Mouse (Mus musculus) CH12.LX (cell line): ENCODE data around the gene Tpk1. TPM values are rescaled to one million over a fixed set of nuclear protein-coding genes. Genes with fewer than 3 reads are reported as not detected.
A peak's percentile ranks its signal among the peaks of the same experiment; 100 is the strongest.

Experiments
- DNase-seq: peaks from one replicate; pipeline ENCODE4 v3.0.0-alpha.2; 2013; ENCODE audit errors: extremely low read depth
- H3K27ac ChIP-seq: 2 replicates; pipeline ENCODE4 v1.5.1; 2012; ENCODE audit warnings: low read depth, mild to moderate bottlenecking, control low read depth, moderate library complexity; ENCODE audit not compliant: insufficient read depth
- H3K27me3 ChIP-seq: replicated peaks from 2 replicates; pipeline ENCODE3; 2012; ENCODE audit warnings: inconsistent platforms
- H3K36me3 ChIP-seq, 2 experiments: replicated peaks in 1 of 2; 2 replicates each; pipeline versions ENCODE3 to v1.6.1; 2012; ENCODE audit warnings: inconsistent platforms in 1 of 2, low read length in 1 of 2, mild to moderate bottlenecking in 1 of 2, mixed read lengths in 1 of 2, moderate library complexity in 1 of 2; ENCODE audit not compliant: control insufficient read depth in 1 of 2, insufficient read depth in 1 of 2
- H3K4me1 ChIP-seq, 2 experiments: 2 replicates each; pipeline ENCODE4 v1.6.1; 2012; ENCODE audit warnings: inconsistent platforms in 1 of 2, moderate library complexity in 1 of 2; ENCODE audit not compliant: insufficient read depth in 2 of 2, control insufficient read depth in 1 of 2
- H3K4me2 ChIP-seq: 2 replicates; pipeline ENCODE4 v1.6.1; 2012; ENCODE audit warnings: low read depth, mild to moderate bottlenecking, control low read depth; ENCODE audit not compliant: poor library complexity, insufficient read depth, severe bottlenecking
- H3K4me3 ChIP-seq, 3 experiments: fragments of 150-350 bp in 1 of 3; sonication (generic) in 1 of 3; replicated peaks in 1 of 3; 2 replicates each; pipeline versions ENCODE3 to v1.5.1; 2011 to 2012; ENCODE audit warnings: low read depth in 2 of 3, low read length in 2 of 3, mild to moderate bottlenecking in 2 of 3, moderate library complexity in 2 of 3, control low read depth in 1 of 3, improper control_type of control experiment in 1 of 3, inconsistent platforms in 1 of 3, mixed read lengths in 1 of 3; ENCODE audit not compliant: poor library complexity in 1 of 3
- H3K79me2 ChIP-seq: replicated peaks from 2 replicates; pipeline ENCODE4 v1.6.1; 2012; ENCODE audit warnings: mild to moderate bottlenecking, moderate library complexity; ENCODE audit not compliant: control insufficient read depth, poor library complexity, insufficient read depth, severe bottlenecking; ENCODE audit errors: extremely low read depth
- H3K9ac ChIP-seq: 2 replicates; pipeline ENCODE4 v1.6.1; 2012; ENCODE audit warnings: low read depth, mild to moderate bottlenecking, control low read depth, moderate library complexity; ENCODE audit not compliant: insufficient read depth
- H3K9me3 ChIP-seq: replicated peaks from 2 replicates; pipeline ENCODE3; 2012; ENCODE audit warnings: low read length, inconsistent platforms, mixed read lengths
- BHLHE40 ChIP-seq: IDR thresholded peaks from 2 replicates; pipeline ENCODE4 v1.6.1; 2011; ENCODE audit warnings: mild to moderate bottlenecking, low read depth, low read length, improper control_type of control experiment
- CTCF ChIP-seq, 2 experiments: IDR thresholded peaks in 1 of 2; conservative IDR thresholded peaks in 1 of 2; 2 replicates each; pipeline ENCODE4 v1.5.1; 2011 to 2012; ENCODE audit warnings: low read depth in 2 of 2, low read length in 2 of 2, improper control_type of control experiment in 1 of 2, inconsistent platforms in 1 of 2, mild to moderate bottlenecking in 1 of 2, moderate library complexity in 1 of 2
- ETS1 ChIP-seq: conservative IDR thresholded peaks from 2 replicates; pipeline ENCODE4 v1.6.1; 2012; ENCODE audit warnings: low read depth, mild to moderate bottlenecking, inconsistent platforms, low read length, improper control_type of control experiment, moderate library complexity
- IRF4 ChIP-seq: IDR thresholded peaks from 2 replicates; pipeline ENCODE4 v1.6.1; 2014; ENCODE audit warnings: low read depth, mild to moderate bottlenecking, inconsistent platforms, low read length, improper control_type of control experiment
- JUND ChIP-seq: conservative IDR thresholded peaks from 2 replicates; pipeline ENCODE4 v1.6.1; 2011; ENCODE audit warnings: low read depth, low read length, improper control_type of control experiment
- KAT2A ChIP-seq: IDR thresholded peaks from 2 replicates; pipeline ENCODE4 v1.6.1; 2012; ENCODE audit warnings: low read length, improper control_type of control experiment, inconsistent platforms; ENCODE audit not compliant: insufficient replicate concordance
- MAZ ChIP-seq: IDR thresholded peaks from 2 replicates; pipeline ENCODE4 v1.6.1; 2012; ENCODE audit warnings: low read depth, mild to moderate bottlenecking, inconsistent platforms, low read length, improper control_type of control experiment, moderate library complexity
- MXI1 ChIP-seq: IDR thresholded peaks from 2 replicates; pipeline ENCODE4 v1.6.1; 2011; ENCODE audit warnings: mild to moderate bottlenecking, low read depth, low read length, improper control_type of control experiment
- POLR2A ChIP-seq: IDR thresholded peaks from 2 replicates; pipeline ENCODE4 v1.6.1; 2011; ENCODE audit warnings: low read depth, mild to moderate bottlenecking, improper control_type of control experiment, low read length
- POLR2AphosphoS2 ChIP-seq: IDR thresholded peaks from 2 replicates; pipeline ENCODE4 v1.6.1; 2011; ENCODE audit warnings: low read depth, low read length, improper control_type of control experiment
- RAD21 ChIP-seq: IDR thresholded peaks from 2 replicates; pipeline ENCODE4 v1.6.1; 2011; ENCODE audit warnings: low read depth, mild to moderate bottlenecking, low read length, improper control_type of control experiment, moderate library complexity
- RCOR1 ChIP-seq: conservative IDR thresholded peaks from 2 replicates; pipeline ENCODE4 v1.6.1; 2012; ENCODE audit warnings: low read depth, mild to moderate bottlenecking, inconsistent platforms, low read length, improper control_type of control experiment
- SMC3 ChIP-seq: IDR thresholded peaks from 2 replicates; pipeline ENCODE4 v1.6.1; 2011; ENCODE audit warnings: low read depth, low read length, improper control_type of control experiment
- TBP ChIP-seq: conservative IDR thresholded peaks from 2 replicates; pipeline ENCODE4 v1.6.1; 2011; ENCODE audit warnings: low read depth, low read length, improper control_type of control experiment
- TCF12 ChIP-seq: IDR thresholded peaks from 2 replicates; pipeline ENCODE4 v1.6.1; 2014; ENCODE audit warnings: low read depth, mild to moderate bottlenecking, inconsistent platforms, low read length, improper control_type of control experiment
- UBTF ChIP-seq: IDR thresholded peaks from 2 replicates; pipeline ENCODE4 v1.6.1; 2012; ENCODE audit warnings: low read depth, mild to moderate bottlenecking, inconsistent platforms, low read length, improper control_type of control experiment, moderate library complexity
- USF1 ChIP-seq: IDR thresholded peaks from 2 replicates; pipeline ENCODE4 v1.6.1; 2014; ENCODE audit warnings: low read depth, mild to moderate bottlenecking, inconsistent platforms, low read length, improper control_type of control experiment
- dilution Hi-C: fragments of 300-500 bp; cut with MboI; formaldehyde crosslinking; loops from 2 replicates; pipeline ENCODE4 v1.14.3; 2020; ENCODE audit warnings: low sequenced_read_pairs; ENCODE audit not compliant: extremely low pct_unique_long_range_greater_than_20kb, extremely low pct_ligation_motif_present
- in situ Hi-C: fragments of 300-500 bp; cut with MboI; formaldehyde crosslinking; loops from 3 replicates; pipeline ENCODE4 v1.14.3; 2019; ENCODE audit warnings: low sequenced_read_pairs, low pct_ligation_motif_present, low pct_unique_long_range_greater_than_20kb, mixed read lengths
- polyA plus RNA-seq: library from polyadenylated mRNA; unstranded; fragments of >175 nt; gene quantifications from 2 replicates; pipeline ENCODE4 v1.2.1, GENCODE M21; 2012; ENCODE audit warnings: low read depth; ENCODE audit not compliant: insufficient read length
- total RNA-seq, 2 experiments: library from RNA; depleted of rRNA; stranded (reverse); fragments of 300-350 nt in 1 of 2; fragments of >200 nt in 1 of 2; gene quantifications; 2 replicates each; pipeline ENCODE4 v1.2.3; 2012 to 2014

Tpk1 gene
- total and polyA plus RNA-seq, 3 experiments = 3.9 to 6.3 (median 4.8) TPM

- Histone ChIP-seq H3K4me1 (no peaks in the 10 kb centered on the region), H3K79me2 (no peaks in the 10 kb centered on the region), H3K4me3 (no peak overlapping the region), H3K9ac (no peak overlapping the region), H3K9me3 (no peaks in the 10 kb centered on the region), H3K4me2 (no peak overlapping the region), H3K27ac (no peak overlapping the region), H3K36me3 (peaks cover 0 to 2% of the 10 kb centered on the region in 2 experiments), H3K27me3 (no peaks in the 10 kb centered on the region)
- no peak for DNase-seq
- TF ChIP-seq JUND = no peak
- dilution Hi-C loops (no loop called here), in situ Hi-C loops (no loop called here)
Measured at GRCm38 (mm10) chr6:43434365-43434764, 231.7 kb downstream of the Tpk1 start.

- H3K36me3 ChIP-seq = no peaks in the 10 kb centered on the region
- TF ChIP-seq CTCF (conservative IDR thresholded peaks at IDR 0.05 in 1 of 2, IDR thresholded peaks at IDR 0.05 in 1 of 2; ENCODE audit: low read depth in 2 of 2, low read length in 2 of 2) = peak in 1 of 2 experiments; percentile 56; a peak in 2 of 4 replicates
- no peak for TF ChIP-seq POLR2A
- TF ChIP-seq SMC3 = peak; percentile 43
- no peak for TF ChIP-seq POLR2AphosphoS2
- no peak for TF ChIP-seq BHLHE40
- TF ChIP-seq IRF4 = no peak
- TF ChIP-seq MAZ = no peak
- TF ChIP-seq RCOR1 = no peak
- no peak for TF ChIP-seq TCF12
- TF ChIP-seq USF1 = no peak
- no peak for TF ChIP-seq ETS1
- TF ChIP-seq UBTF = no peak
- no peak for TF ChIP-seq KAT2A
- TF ChIP-seq TBP = no peak
- no peak for TF ChIP-seq MXI1
- peak; percentile 42 for TF ChIP-seq RAD21
Measured at GRCm38 (mm10) chr6:43424978-43425377, 241.1 kb downstream of the Tpk1 start.

More at GRCm38 (mm10) chr6:43424978-43425377, 241.1 kb downstream of the Tpk1 start:
- H3K4me1 ChIP-seq = peaks cover 0 to 8% of the 10 kb centered on the region in 2 experiments; a peak in 1 of 4 replicates
- H3K27ac ChIP-seq = no peak overlapping the region
- H3K4me2 ChIP-seq = no peak overlapping the region
- DNase-seq = peak; percentile 24
- no peaks in the 10 kb centered on the region for H3K9me3 ChIP-seq
- in situ Hi-C loops (no loop called here), dilution Hi-C loops (no loop called here)
- no peak overlapping the region for H3K4me3 ChIP-seq
- H3K79me2 ChIP-seq = no peaks in the 10 kb centered on the region
- H3K27me3 ChIP-seq = no peaks in the 10 kb centered on the region
- no peak overlapping the region for H3K9ac ChIP-seq
